Mouse (Mus musculus): ENCODE measurements around the gene Hdhd3. TPM values are rescaled to one million over a fixed set of nuclear protein-coding genes. Genes with fewer than 3 reads are reported as not detected.
"Not testable (repeated sequence)": the region's sequence is repeated elsewhere in the genome, so short reads cannot be mapped to it uniquely, and the experiment has no call there.

The Hdhd3 gene
- polyA plus RNA-seq, 1 experiment from 2014 or later: 15.6 TPM

DNA sequence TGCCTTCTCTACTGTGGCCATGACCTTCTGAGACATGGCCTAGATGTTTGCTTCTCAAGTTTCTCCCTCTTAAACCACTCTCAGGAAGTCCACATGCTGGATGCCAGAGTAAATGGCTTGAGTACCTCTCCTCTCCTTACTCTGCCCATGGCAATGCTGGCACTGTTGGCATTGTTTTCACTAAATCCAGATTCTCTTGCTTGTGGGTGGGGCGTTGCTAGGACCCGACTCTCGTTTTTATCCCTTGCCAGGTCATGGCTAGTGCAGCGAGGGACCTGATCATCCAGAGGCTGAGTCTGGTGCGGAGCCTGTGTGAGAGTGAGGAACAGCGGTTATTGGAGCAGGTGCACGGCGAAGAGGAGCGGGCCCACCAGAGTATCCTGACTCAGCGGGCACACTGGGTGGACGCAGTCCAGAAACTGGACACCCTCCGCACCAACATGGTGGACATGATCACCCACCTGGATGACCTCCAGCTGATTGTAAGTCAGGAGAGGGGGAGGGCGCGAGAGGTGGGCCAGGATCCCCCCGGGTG, 17.0 kb downstream of the Hdhd3 start:
- Histone ChIP-seq H3K4me2 (ENCODE audit: low read depth, low read length) (no peak overlapping the region), H3K27ac (ENCODE audit: low read depth, low read length) (no peak overlapping the region), H3K27me3 (ENCODE audit: control insufficient read depth, insufficient read depth, low read length) (no peaks in the 10 kb centered on the region), H3K9me3 (ENCODE audit: control insufficient read depth, low read length) (no peaks in the 10 kb centered on the region), H3K9ac (replicated peaks; ENCODE audit: low read depth, low read length) (no peak overlapping the region), H3K36me3 (ENCODE audit: control insufficient read depth, insufficient read depth, low read length) (no peaks in the 10 kb centered on the region), H3K4me1 (ENCODE audit: control insufficient read depth, insufficient read depth, low read length) (no peaks in the 10 kb centered on the region), H3K4me3 (ENCODE audit: low read depth, low read length) (no peak overlapping the region)
- 93% methylated on average over 15 of the region's 15 CpGs for WGBS
- ATAC-seq (ENCODE audit: low read depth): no peak

DNA sequence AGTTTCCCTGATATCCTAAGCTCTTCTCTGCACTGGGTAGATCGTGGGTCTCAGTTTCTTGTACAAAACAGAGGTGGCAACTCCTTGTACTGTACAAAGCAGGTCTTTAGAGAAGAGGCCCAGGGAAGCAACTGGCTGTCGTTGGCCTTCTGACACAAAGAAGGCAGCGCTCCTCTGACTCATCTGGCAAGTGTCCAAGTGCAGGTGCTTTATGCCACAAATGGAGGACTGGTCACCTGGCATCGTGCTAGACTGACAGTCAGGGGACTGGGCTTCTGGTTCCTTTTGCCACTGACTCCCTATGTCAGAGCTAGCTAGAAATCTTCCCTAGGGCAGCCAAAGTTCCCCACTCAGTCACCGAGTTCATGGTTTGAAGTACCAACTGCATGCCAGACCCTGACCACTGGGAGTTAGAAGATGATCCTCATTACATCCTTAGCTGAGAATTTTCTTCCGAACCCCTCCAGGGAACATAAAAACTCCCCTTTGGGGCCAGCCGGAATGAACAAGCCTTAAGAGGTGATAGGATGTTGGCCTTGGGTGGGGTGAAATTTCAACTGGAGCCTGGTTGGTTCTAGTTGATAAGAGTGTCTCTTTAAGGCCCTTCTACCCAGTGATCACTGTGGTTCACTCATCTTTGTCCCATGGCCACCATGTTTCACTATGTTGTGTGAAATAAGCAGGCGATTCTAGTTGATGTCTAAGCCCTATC, 17.7 kb downstream of the Hdhd3 start:
- H3K4me3 ChIP-seq (ENCODE audit: low read depth, low read length): no peak overlapping the region
- H3K9me3 ChIP-seq (ENCODE audit: control insufficient read depth, low read length): no peaks in the 10 kb centered on the region
- no peak for ATAC-seq (ENCODE audit: low read depth)
- no peaks in the 10 kb centered on the region for H3K27me3 ChIP-seq (ENCODE audit: control insufficient read depth, insufficient read depth, low read length)
- H3K4me1 ChIP-seq (ENCODE audit: control insufficient read depth, insufficient read depth, low read length): no peaks in the 10 kb centered on the region
- no peak overlapping the region for H3K9ac ChIP-seq (replicated peaks; ENCODE audit: low read depth, low read length)
- H3K27ac ChIP-seq (ENCODE audit: low read depth, low read length): no peak overlapping the region
- H3K36me3 ChIP-seq (ENCODE audit: control insufficient read depth, insufficient read depth, low read length): no peaks in the 10 kb centered on the region
- 89% methylated on average over 8 of the region's 8 CpGs for WGBS
- no peak overlapping the region for H3K4me2 ChIP-seq (ENCODE audit: low read depth, low read length)

DNA sequence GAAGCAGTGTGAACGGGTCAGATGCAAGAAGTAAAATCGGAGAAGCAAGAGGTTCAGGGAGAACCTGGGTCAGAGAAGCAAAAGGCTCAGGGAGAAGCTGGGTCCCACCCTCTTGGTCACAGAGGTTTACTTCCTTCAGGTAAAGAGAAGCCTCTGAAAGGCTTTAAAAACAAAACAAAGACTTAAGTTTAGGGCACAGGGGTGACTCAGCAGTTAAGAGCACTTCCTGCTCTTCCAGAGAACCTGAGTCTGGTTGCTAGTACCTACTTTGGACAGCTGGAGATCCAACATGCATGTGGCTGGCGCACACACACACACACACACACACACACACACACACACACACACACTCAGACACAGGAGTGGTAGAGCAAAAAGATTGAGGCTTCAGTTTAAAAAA, 18.3 kb downstream of the Hdhd3 start:
- H3K4me2 ChIP-seq (ENCODE audit: low read depth, low read length): no peak overlapping the region
- ATAC-seq (ENCODE audit: low read depth): no peak
- no peaks in the 10 kb centered on the region for H3K9me3 ChIP-seq (ENCODE audit: control insufficient read depth, low read length)
- H3K4me3 ChIP-seq (ENCODE audit: low read depth, low read length): no peak overlapping the region
- no peaks in the 10 kb centered on the region for H3K36me3 ChIP-seq (ENCODE audit: control insufficient read depth, insufficient read depth, low read length)
- 84% methylated on average over 3 of the region's 3 CpGs for WGBS
- H3K27ac ChIP-seq (ENCODE audit: low read depth, low read length): no peak overlapping the region
- H3K4me1 ChIP-seq (ENCODE audit: control insufficient read depth, insufficient read depth, low read length): no peaks in the 10 kb centered on the region
- H3K9ac ChIP-seq (replicated peaks; ENCODE audit: low read depth, low read length): no peak overlapping the region
- peaks cover 2% of the 10 kb centered on the region; the same call in 1 of the 2 replicates for H3K27me3 ChIP-seq (ENCODE audit: control insufficient read depth, insufficient read depth, low read length)

DNA sequence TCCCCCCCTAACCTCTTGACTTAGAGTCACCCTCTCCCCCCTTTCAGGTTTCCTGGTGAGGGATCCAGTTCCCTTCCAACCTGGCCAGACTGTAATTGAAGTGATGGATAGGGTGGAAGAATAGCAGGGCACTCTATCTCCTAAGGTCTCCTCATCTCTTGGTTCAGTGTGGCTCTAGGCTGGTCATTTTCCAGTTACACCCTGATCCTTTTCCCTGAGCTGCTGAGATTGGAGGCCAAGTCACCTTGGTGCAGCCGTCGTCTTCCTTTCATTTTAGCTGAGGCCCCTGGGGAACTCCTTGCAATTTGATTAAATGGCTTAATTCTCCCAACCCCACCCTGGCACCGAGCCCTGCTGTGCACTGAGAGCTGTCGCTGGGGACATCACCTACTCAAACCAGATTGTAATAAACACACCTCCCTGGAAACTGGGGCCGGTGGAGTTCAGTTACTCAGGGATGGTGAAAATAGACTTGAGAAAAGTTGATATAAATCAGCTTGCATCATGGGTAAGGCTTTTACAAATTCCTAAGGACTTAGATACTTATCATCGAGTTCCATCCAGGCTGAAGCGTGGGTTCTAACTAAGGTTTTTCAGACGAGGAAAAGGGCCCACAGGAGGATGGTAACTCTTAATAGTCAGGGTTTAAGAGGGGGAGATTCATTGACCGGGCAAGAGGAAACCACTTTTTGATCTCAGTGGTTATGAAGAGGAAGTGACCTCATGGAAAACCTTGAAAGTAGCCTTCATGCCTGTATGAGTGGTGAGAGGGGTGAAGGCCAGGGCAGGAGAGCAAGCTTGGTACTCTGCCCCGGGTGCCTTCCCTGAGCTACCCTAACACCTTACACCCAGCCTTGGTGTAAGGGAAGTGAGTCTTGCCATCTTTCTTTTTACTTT, 22.3 kb downstream of the Hdhd3 start:
- Histone ChIP-seq H3K4me2 (ENCODE audit: low read depth, low read length) (no peak overlapping the region), H3K9ac (replicated peaks; ENCODE audit: low read depth, low read length) (no peak overlapping the region), H3K36me3 (ENCODE audit: control insufficient read depth, insufficient read depth, low read length) (no peaks in the 10 kb centered on the region), H3K4me1 (ENCODE audit: control insufficient read depth, insufficient read depth, low read length) (no peaks in the 10 kb centered on the region), H3K27ac (ENCODE audit: low read depth, low read length) (no peak overlapping the region), H3K9me3 (ENCODE audit: control insufficient read depth, low read length) (no peaks in the 10 kb centered on the region), H3K4me3 (ENCODE audit: low read depth, low read length) (no peak overlapping the region), H3K27me3 (ENCODE audit: control insufficient read depth, insufficient read depth, low read length) (peaks cover 8% of the 10 kb centered on the region)
- WGBS: 54% methylated on average over 10 of the region's 10 CpGs
- ATAC-seq (ENCODE audit: low read depth): peak; percentile 24; the same call in 1 of the 2 replicates

DNA sequence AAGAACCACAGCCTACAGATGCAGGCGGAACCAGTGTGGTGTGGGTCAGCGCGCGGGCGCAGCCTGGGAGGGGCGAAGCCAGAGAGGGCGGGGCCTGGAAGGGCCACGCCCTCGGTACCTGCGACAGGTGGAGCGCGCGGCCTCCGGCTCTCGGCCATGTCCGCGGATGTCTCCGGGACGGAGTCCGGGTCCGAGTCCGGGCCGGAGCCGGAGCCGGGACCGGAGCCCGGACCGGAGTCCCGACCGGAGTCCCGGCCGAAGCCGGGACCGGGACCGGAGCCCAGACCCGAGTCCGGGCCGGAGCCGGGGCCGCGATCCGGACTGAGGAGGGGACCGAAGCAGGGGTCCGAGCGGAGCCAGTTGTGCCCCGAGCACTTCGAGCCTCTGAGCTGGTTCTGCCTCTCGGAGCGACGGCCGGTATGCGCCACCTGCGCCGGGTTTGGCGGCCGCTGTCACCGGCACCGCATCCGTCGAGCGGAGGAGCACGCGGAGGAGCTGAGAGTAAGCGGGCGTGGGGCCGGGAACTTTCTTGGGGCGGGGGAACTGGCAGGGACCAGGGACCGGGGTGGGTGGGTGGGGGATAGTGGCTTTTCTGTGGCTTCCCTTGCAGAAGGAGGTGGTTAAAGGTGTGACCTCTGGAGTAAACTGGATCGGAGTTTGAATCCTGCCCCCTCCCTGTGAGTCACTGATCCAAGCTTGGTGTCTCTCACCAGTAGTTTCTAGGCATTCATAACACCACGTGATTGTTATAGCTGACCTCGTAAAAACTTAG, 23.1 kb downstream of the Hdhd3 start, which contains the start of gene Bspry:
Gene Bspry (plus strand): TSS at position 117 of the 772 bp plus-strand sequence.
- peak within 1 kb of the TSS; percentile 60 for H3K4me2 ChIP-seq (ENCODE audit: low read depth, low read length)
- H3K9me3 ChIP-seq (ENCODE audit: control insufficient read depth, low read length): no peaks in the 10 kb centered on the region
- no peaks in the 10 kb centered on the region for H3K4me1 ChIP-seq (ENCODE audit: control insufficient read depth, insufficient read depth, low read length)
- peak; percentile 76 for ATAC-seq (ENCODE audit: low read depth)
- peak within 1 kb of the TSS; percentile 39 for H3K4me3 ChIP-seq (ENCODE audit: low read depth, low read length)
- 2% methylated on average over 64 of the region's 71 CpGs for WGBS
- H3K27me3 ChIP-seq (ENCODE audit: control insufficient read depth, insufficient read depth, low read length): peaks cover 8% of the 10 kb centered on the region
- H3K9ac ChIP-seq (replicated peaks; ENCODE audit: low read depth, low read length): no peak within 1 kb of the TSS
- H3K36me3 ChIP-seq (ENCODE audit: control insufficient read depth, insufficient read depth, low read length): no peaks in the 10 kb centered on the region
- H3K27ac ChIP-seq (ENCODE audit: low read depth, low read length): no peak within 1 kb of the TSS

DNA sequence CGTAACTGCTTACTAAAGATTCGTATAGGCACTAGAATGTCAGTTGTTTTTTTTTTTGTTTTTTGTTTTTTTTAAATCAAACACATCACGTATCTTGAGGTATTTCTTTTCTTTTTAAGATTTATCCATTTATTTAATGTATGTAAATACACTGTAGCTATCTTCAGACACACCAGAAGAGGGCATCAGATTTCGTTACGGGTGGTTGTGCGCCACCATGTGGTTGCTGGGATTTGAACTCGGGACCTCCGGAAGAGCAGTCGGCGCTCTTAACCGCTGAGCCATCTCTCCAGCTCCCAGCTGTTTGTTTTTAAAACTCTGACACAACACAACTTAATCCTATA, 23.7 kb downstream of the Hdhd3 start:
- 15% methylated on average over 11 of the region's 11 CpGs for WGBS
- not testable (repeated sequence) for ATAC-seq (ENCODE audit: low read depth)

DNA sequence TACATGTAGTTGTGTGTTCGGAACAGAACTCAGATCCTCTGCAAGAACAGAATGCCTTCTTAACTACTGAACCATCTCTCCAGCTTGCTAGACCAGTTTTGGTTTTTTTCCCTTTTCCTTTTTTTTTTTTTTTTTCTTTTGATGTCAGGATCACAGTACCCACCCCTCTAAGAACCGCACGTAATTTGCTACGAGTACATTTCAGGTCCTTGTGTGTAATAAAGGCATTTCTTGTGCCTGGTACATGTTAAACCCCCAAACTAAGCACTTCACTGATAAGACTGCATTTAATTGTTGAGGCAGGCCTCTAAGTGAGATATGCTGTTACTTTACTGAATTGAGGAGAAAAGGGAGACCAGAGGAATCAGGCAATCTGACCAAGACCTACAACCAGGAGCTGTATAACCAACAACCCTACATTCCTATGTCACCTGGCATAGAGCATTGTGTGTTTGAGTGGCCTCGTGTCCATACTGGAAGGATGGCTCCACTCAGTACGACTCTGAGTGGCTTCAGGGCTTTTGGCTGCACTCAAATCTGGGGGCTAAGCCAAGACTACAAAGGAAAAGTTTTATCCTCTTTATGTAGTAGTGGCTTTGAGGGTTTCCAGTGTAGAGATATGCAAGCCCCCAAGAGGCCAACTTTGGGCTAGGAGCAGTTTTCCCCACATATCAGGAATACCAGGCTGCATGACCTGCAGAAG, 25.6 kb downstream of the Hdhd3 start:
- H3K27me3 ChIP-seq (ENCODE audit: control insufficient read depth, insufficient read depth, low read length): peaks cover 8% of the 10 kb centered on the region
- 89% methylated on average over 6 of the region's 6 CpGs for WGBS

More for the DNA sequence above, 23.7 kb downstream of the Hdhd3 start:
- not testable (repeated sequence) for H3K9ac ChIP-seq (replicated peaks; ENCODE audit: low read depth, low read length); H3K27ac ChIP-seq (ENCODE audit: low read depth, low read length); H3K36me3 ChIP-seq (ENCODE audit: control insufficient read depth, insufficient read depth, low read length); H3K9me3 ChIP-seq (ENCODE audit: control insufficient read depth, low read length); H3K27me3 ChIP-seq (ENCODE audit: control insufficient read depth, insufficient read depth, low read length); H3K4me1 ChIP-seq (ENCODE audit: control insufficient read depth, insufficient read depth, low read length)
- H3K4me2 ChIP-seq (ENCODE audit: low read depth, low read length): peak overlapping the region; percentile 60
- peak overlapping the region; percentile 39 for H3K4me3 ChIP-seq (ENCODE audit: low read depth, low read length)

DNA sequence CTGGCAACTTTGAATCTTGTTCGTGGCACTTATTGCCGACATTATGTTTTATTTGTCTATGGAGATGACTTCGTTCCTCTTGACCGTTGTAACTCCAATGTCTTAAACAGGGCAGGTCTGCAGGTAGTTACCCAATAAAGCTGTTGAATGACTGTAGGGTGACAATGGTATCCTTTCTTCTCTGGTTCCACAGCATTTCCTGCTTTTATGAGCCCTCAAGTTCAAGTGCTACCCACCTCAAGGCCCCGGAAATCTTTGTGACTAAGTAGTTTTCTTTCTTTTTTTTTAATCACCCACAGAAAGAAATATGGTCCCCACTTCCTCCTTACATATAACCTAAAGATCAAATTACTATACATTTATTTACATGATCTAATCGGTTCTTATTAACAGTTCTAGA, 27.5 kb downstream of the Hdhd3 start:
- no peak overlapping the region for H3K4me3 ChIP-seq (ENCODE audit: low read depth, low read length)
- peaks cover 8% of the 10 kb centered on the region for H3K27me3 ChIP-seq (ENCODE audit: control insufficient read depth, insufficient read depth, low read length)
- no peak overlapping the region for H3K9ac ChIP-seq (replicated peaks; ENCODE audit: low read depth, low read length)
- H3K9me3 ChIP-seq (ENCODE audit: control insufficient read depth, low read length): no peaks in the 10 kb centered on the region
- WGBS: 91% methylated on average over 6 of the region's 6 CpGs
- no peak overlapping the region for H3K4me2 ChIP-seq (ENCODE audit: low read depth, low read length)
- H3K36me3 ChIP-seq (ENCODE audit: control insufficient read depth, insufficient read depth, low read length): no peaks in the 10 kb centered on the region
- H3K27ac ChIP-seq (ENCODE audit: low read depth, low read length): no peak overlapping the region
- no peaks in the 10 kb centered on the region for H3K4me1 ChIP-seq (ENCODE audit: control insufficient read depth, insufficient read depth, low read length)
- ATAC-seq (ENCODE audit: low read depth): no peak

More for the DNA sequence above, 25.6 kb downstream of the Hdhd3 start:
- no peaks in the 10 kb centered on the region for H3K36me3 ChIP-seq (ENCODE audit: control insufficient read depth, insufficient read depth, low read length)
- ATAC-seq (ENCODE audit: low read depth): no peak
- H3K4me2 ChIP-seq (ENCODE audit: low read depth, low read length): no peak overlapping the region
- H3K4me3 ChIP-seq (ENCODE audit: low read depth, low read length): no peak overlapping the region
- no peaks in the 10 kb centered on the region for H3K4me1 ChIP-seq (ENCODE audit: control insufficient read depth, insufficient read depth, low read length)
- no peak overlapping the region for H3K9ac ChIP-seq (replicated peaks; ENCODE audit: low read depth, low read length)
- H3K27ac ChIP-seq (ENCODE audit: low read depth, low read length): no peak overlapping the region
- no peaks in the 10 kb centered on the region for H3K9me3 ChIP-seq (ENCODE audit: control insufficient read depth, low read length)

Data from neural tube, embryonic 14.5 days (tissue).